Mouse (Mus musculus): ENCODE results near the gene Cgrrf1.

- TF ChIP-seq CTCF (IDR thresholded peaks at IDR 0.05; ENCODE audit: control insufficient read depth, insufficient read depth, insufficient replicate concordance, low read depth, low read length) (no peak), POLR2A (IDR thresholded peaks at IDR 0.05; ENCODE audit: control insufficient read depth, low read depth, low read length) (no peak)
These were observed 31.0 kb downstream of the Cgrrf1 start for GRCm38 (mm10) chr14:46862922-46863321.
